Comparison of ENCODE assay signal across 17 mouse cellular contexts in genomic region chr5:129282133-129282532, GRCm38 (mm10).
A peak's percentile ranks its signal among the peaks of the same experiment; 100 is the strongest.
DNase-seq lines count a peak whose midpoint lies in the region; ATAC-seq and TF ChIP-seq lines count a peak whose summit lies in the region.
"Had no signal": no experiment of that assay in that cellular context is flagged by ENCODE, and none has a peak within 500 bp of the region (broad histone marks: within the 10 kb centered on the region; RNA-seq: fewer than 3 reads in every experiment).

No protein-coding gene starts in this region.

- TF ChIP-seq CTCF in midbrain, postnatal 0 days (IDR thresholded peaks at IDR 0.05): no peak

- 3% methylated on average over 8 of the region's 8 CpGs for WGBS in forebrain, embryonic 12.5 days
- 3% methylated on average over 8 of the region's 8 CpGs for WGBS in forebrain, embryonic 11.5 days
- WGBS in hindbrain, embryonic 15.5 days: 5% methylated on average over 8 of the region's 8 CpGs
- 8% methylated on average over 8 of the region's 8 CpGs for WGBS in midbrain, postnatal 0 days

- H3K27ac ChIP-seq in forebrain, embryonic 12.5 days: 0 out of 2 replicates have a peak overlapping the region, but pooled peaks have one; percentile 31
- H3K27ac ChIP-seq in forebrain, embryonic 11.5 days (ENCODE audit: low read depth, low read length): no peak overlapping the region
- H3K27ac ChIP-seq in hindbrain, embryonic 15.5 days (replicated peaks): peak overlapping the region; percentile 32
- 0 out of 2 replicates have a peak overlapping the region, but pooled peaks have one; percentile 12 for H3K27ac ChIP-seq in midbrain, postnatal 0 days (ENCODE audit: low read depth, low read length)
- H3K27ac ChIP-seq: limb, embryonic 12.5 days; stomach, embryonic 15.5 days had no signal

- no peak overlapping the region for H3K9ac ChIP-seq in forebrain, embryonic 12.5 days
- no peak overlapping the region for H3K9ac ChIP-seq in forebrain, embryonic 11.5 days (ENCODE audit: low read length)
- H3K9ac ChIP-seq in hindbrain, embryonic 15.5 days: no peak overlapping the region
- H3K9ac ChIP-seq in midbrain, postnatal 0 days (replicated peaks; ENCODE audit: low read length, poor library complexity, severe bottlenecking): no peak overlapping the region; the same call in 1 of the 2 replicates
- H3K9ac ChIP-seq: limb, embryonic 12.5 days; stomach, embryonic 15.5 days had no signal

- H3K36me3 ChIP-seq in forebrain, embryonic 12.5 days (replicated peaks): no peaks in the 10 kb centered on the region
- H3K36me3 ChIP-seq in forebrain, embryonic 11.5 days (ENCODE audit: control insufficient read depth, insufficient read depth, low read length): no peaks in the 10 kb centered on the region
- no peaks in the 10 kb centered on the region for H3K36me3 ChIP-seq in hindbrain, embryonic 15.5 days
- no peaks in the 10 kb centered on the region for H3K36me3 ChIP-seq in midbrain, postnatal 0 days (ENCODE audit: insufficient read depth, low read length)
- H3K36me3 ChIP-seq: limb, embryonic 12.5 days; stomach, embryonic 15.5 days had no signal

- no peaks in the 10 kb centered on the region; the same call in 1 of the 2 replicates for H3K27me3 ChIP-seq in forebrain, embryonic 12.5 days
- no peaks in the 10 kb centered on the region for H3K27me3 ChIP-seq in forebrain, embryonic 11.5 days (ENCODE audit: control insufficient read depth, insufficient read depth, low read length)
- H3K27me3 ChIP-seq in hindbrain, embryonic 15.5 days: no peaks in the 10 kb centered on the region
- H3K27me3 ChIP-seq in midbrain, postnatal 0 days (ENCODE audit: insufficient read depth, low read length): no peaks in the 10 kb centered on the region
- H3K27me3 ChIP-seq: stomach, embryonic 15.5 days had no signal

- peaks cover 24% of the 10 kb centered on the region for H3K4me1 ChIP-seq in forebrain, embryonic 12.5 days
- H3K4me1 ChIP-seq in forebrain, embryonic 11.5 days (replicated peaks; ENCODE audit: control insufficient read depth, insufficient read depth, low read length): no peaks in the 10 kb centered on the region
- peaks cover 24% of the 10 kb centered on the region for H3K4me1 ChIP-seq in hindbrain, embryonic 15.5 days (replicated peaks)
- peaks cover 6% of the 10 kb centered on the region; the same call in 1 of the 2 replicates for H3K4me1 ChIP-seq in midbrain, postnatal 0 days (ENCODE audit: insufficient read depth, low read length)
- H3K4me1 ChIP-seq: limb, embryonic 12.5 days had no signal

- H3K4me3 ChIP-seq in forebrain, embryonic 12.5 days (replicated peaks): no peak overlapping the region
- no peak overlapping the region for H3K4me3 ChIP-seq in forebrain, embryonic 11.5 days (ENCODE audit: low read depth, low read length)
- H3K4me3 ChIP-seq in hindbrain, embryonic 15.5 days: no peak overlapping the region
- no peak overlapping the region for H3K4me3 ChIP-seq in midbrain, postnatal 0 days (ENCODE audit: low read depth, low read length)
- H3K4me3 ChIP-seq: erythroblast, embryonic 14.5 days; limb, embryonic 12.5 days; myocyte; stomach, embryonic 15.5 days had no signal

- DNase-seq in forebrain, embryonic 11.5 days (ENCODE audit: low spot score): no peak
- peak; percentile 89 for DNase-seq in ZHBTc4 (ENCODE audit: low read depth, low spot score)
- DNase-seq in midbrain, postnatal 0 days (ENCODE audit: low spot score): no peak
- DNase-seq in kidney, adult 8-10 months: no peak
- DNase-seq in cerebellum, postnatal 25 days: no peak
- DNase-seq in layer of hippocampus, adult 18-20 months (ENCODE audit: low spot score in 2 of 2): no peak
- DNase-seq: cerebellum, adult 11-12 months; heart, adult 18-20 months; kidney, postnatal 10 days; lung, postnatal 36 days; thymus, postnatal 14 days had no signal

- ATAC-seq in forebrain, embryonic 12.5 days (ENCODE audit: low FRiP score): peak; percentile 36; the same call in 1 of the 2 replicates
- ATAC-seq in forebrain, embryonic 11.5 days (replicated peaks; ENCODE audit: low FRiP score): no peak
- ATAC-seq in hindbrain, embryonic 15.5 days (ENCODE audit: low FRiP score, low read depth): no peak
- ATAC-seq in midbrain, postnatal 0 days (ENCODE audit: low FRiP score): no peak

- no peaks in the 10 kb centered on the region for H3K9me3 ChIP-seq in forebrain, embryonic 12.5 days
- H3K9me3 ChIP-seq in forebrain, embryonic 11.5 days (ENCODE audit: control insufficient read depth, low read length): no peaks in the 10 kb centered on the region
- no peaks in the 10 kb centered on the region for H3K9me3 ChIP-seq in hindbrain, embryonic 15.5 days
- H3K9me3 ChIP-seq in midbrain, postnatal 0 days (ENCODE audit: low read length): no peaks in the 10 kb centered on the region
- H3K9me3 ChIP-seq: limb, embryonic 12.5 days; stomach, embryonic 15.5 days had no signal

- no peak overlapping the region for H3K4me2 ChIP-seq in forebrain, embryonic 12.5 days
- no peak overlapping the region for H3K4me2 ChIP-seq in forebrain, embryonic 11.5 days (ENCODE audit: low read depth, low read length, severe bottlenecking)
- no peak overlapping the region for H3K4me2 ChIP-seq in hindbrain, embryonic 15.5 days
- no peak overlapping the region for H3K4me2 ChIP-seq in midbrain, postnatal 0 days (ENCODE audit: low read depth, low read length, poor library complexity, severe bottlenecking)
- H3K4me2 ChIP-seq: limb, embryonic 12.5 days; stomach, embryonic 15.5 days had no signal
